Mouse (Mus musculus) adrenal gland, adult 8-10 months (tissue): Measurements from ENCODE around the gene 1810065E05Rik. TPM values are rescaled to one million over a fixed set of nuclear protein-coding genes. Genes with fewer than 3 reads are reported as not detected.

Experiments
- DNase-seq: peaks from one replicate; pipeline ENCODE4 v3.0.0; 2022
- total RNA-seq, 4 experiments: library from RNA; stranded (reverse); gene quantifications; 2 replicates each; pipeline ENCODE4 v1.2.4; 2022

1810065E05Rik gene
- not detected for total RNA-seq

DNA sequence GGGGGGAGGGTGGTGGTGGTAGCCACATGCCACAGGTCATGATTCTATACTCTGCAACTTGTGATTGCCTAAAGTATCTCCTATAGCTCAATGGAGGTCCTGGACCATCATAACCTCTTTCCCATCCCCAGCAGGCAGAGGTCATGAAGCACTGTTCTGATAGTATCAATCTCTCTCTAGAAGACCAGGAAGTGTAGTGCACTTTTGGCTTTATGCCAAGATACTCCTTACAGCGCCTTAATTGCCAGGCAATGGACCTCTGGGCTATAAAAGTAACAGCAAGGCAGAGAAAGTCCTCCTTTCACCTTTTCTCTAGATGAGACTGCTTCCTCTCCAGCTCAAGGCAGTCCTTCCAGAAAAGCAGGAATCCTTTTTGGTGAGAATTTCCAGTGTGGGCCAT is at the start of gene 1810065E05Rik:
TSS of gene 1810065E05Rik (plus strand) at position 297 of the 400 bp plus-strand sequence.
- DNase-seq: no peak

- DNase-seq: no peak
These were observed 43.6 kb upstream of the 1810065E05Rik start for GRCm38 (mm10) chr11:58377273-58377672.

GRCm38 (mm10) chr11:58377686-58378085 is 43.2 kb upstream of the 1810065E05Rik start:
- no peak for DNase-seq

DNA sequence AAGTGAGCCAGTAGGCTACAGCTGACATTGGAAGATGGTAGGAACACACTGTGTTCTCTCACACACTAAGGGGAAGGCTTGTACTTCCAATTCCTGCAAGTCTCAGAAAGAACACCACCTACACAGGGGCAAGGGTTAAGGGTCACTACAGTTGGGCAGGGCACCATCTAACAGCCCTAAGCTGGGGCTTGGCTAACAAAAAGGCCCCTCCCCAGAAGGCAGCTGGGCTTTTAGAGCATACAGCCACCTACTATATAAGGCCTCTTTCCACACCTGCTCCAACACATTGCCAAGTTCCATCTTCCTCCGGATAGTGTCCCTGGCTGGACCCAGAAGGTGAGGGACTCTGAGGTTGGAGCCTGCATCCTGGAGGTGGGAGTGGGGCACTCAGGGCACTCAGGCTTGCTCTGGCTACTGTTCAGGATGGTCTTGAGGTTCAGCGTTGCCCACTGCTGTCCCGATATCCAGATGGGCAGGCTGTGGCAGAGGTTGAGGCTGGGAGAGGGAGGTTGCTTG is 42.1 kb upstream of the 1810065E05Rik start, which contains the start of gene Lypd8:
TSS of gene Lypd8 (plus strand) at position 281 of the 516 bp plus-strand sequence.
- DNase-seq: no peak

- no peak for DNase-seq
These were observed 41.4 kb upstream of the 1810065E05Rik start for GRCm38 (mm10) chr11:58379516-58379915.

- no peak for DNase-seq
These were observed 38.4 kb upstream of the 1810065E05Rik start for GRCm38 (mm10) chr11:58382471-58382870.

DNA sequence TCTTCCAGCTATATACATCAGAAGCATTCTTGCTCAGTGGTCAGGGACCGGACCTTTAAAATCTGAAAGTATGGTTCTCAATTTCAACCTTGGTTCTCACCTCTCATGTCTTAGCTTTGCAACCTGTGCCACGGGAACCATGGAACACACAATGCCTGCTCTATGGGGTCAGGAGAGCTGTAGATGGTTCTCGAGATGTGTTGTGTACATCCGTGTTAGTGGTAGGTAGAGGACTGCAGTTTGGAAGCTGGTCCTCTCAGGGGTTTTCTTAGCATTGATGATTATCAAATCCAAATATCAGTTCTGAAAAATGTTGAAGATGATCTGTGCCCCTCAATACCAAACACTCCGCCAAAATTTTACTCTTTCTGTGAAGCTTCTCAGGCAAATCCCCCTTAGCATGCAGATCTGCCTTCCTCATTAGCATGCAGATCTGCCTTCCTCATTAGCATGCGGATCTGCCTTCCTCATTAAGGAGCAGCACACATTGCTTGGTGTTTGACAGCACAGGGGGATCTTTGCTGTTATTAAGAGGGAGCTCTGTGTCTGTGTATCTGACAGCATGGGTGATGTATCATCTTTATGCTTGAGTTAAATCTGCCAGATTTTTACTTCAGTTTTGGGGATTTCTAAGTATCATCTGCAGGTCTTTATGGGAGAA is 20.8 kb upstream of the 1810065E05Rik start:
- DNase-seq: no peak

- DNase-seq: no peak
These were observed 20.3 kb upstream of the 1810065E05Rik start for GRCm38 (mm10) chr11:58400655-58401054.

DNA sequence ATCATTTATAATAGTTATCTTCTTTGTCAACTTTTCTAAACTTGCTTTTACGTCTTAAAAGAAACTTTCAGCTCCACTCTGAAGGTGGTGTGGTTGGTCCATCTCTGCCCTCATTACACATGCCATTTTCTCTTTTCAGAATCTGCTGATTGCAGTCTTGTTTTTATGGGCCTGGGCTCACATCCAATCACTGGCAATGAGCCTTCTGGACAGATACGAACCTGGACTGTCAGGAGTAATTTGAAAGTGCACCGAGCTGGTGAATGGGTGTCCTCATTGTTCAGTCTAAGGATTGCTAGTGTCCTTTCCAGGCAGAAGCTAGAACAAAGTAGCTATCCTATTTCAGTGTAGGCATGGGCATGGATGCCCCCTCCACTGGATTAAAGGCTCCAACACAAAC is 12.8 kb upstream of the 1810065E05Rik start:
- DNase-seq: no peak

GRCm38 (mm10) chr11:58418336-58418735 is 2.6 kb upstream of the 1810065E05Rik start:
- DNase-seq: no peak

- no peak for DNase-seq
These were observed 11.3 kb downstream of the 1810065E05Rik start, which contains the start of gene Gm12253 for GRCm38 (mm10) chr11:58432259-58432658. Gm12253 (plus strand) TSS chr11:58432559.

DNA sequence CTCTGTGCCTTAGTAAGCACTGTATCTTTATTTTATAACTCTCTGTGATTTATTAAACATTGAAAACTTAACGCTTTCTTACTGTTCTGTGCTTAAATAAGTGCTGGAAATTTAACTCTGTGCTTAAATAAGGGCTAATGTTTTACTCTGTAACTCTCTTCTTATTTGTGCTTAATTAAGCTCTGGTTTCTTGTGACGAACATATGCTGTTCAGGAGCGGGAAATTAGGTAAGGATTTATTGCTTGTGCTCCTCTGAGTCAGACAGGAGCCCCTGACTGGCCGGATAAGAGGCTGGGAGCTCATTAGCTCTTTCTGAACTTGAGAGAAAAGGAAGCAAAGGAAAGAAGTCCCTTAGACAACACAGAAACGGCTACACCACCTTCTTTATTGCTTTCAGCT is 17.0 kb downstream of the 1810065E05Rik start:
- DNase-seq: no peak

GRCm38 (mm10) chr11:58452759-58453158 is 31.8 kb downstream of the 1810065E05Rik start, which contains the start of gene Lypd9:
Lypd9 (minus strand) TSS chr11:58452923.
- DNase-seq: no peak

DNA sequence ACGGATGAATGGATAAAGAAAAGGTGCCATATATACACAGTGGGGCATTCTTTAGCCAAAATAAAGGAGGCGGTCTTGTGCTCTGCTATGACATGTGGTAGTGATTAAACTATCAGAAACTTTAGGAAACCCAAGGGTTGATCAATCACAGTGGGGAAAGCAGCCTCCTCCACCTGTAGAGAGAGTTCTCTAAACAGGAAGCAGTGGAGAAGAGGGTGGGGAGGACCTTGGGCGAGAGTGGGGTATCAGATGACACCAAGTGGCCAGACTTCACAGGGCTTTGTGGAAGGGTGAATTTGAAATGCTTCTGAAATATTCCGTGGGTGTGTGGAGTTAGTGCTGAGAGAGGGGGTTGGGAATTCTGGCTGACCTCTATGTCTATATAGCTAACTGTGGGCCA is 32.7 kb downstream of the 1810065E05Rik start:
- DNase-seq: no peak

DNA sequence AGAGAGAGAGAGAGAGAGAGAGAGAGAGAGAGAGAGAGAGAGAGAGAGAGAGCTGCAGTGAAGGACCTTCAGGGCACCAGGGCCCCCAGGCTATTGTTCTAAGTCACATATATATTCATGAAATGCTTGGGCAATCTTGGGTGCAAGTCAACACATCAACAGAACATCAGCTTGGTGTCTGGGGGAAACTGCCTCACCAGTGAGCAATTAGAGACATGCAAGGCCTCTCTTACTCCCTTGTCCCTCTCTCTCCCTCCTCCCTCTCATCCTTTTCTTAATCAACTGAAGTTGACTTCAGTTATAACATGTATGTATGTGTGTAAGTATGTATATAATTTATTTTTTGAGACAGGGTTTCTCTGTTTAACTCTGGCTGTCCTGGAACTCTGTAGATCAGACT is 41.3 kb downstream of the 1810065E05Rik start, which contains the start of gene Olfr30:
TSS of gene Olfr30 (minus strand) at position 101 of the 400 bp plus-strand sequence.
- DNase-seq: no peak

Other genes with a start within 250 kb of the 1810065E05Rik start
- gene Mrpl22, start 249.4 kb upstream of the 1810065E05Rik start, total RNA-seq: 10 to 100 TPM; 63.8 to 78.6 (median 70.4) TPM
- 10 to 100 TPM; 12.9 to 17.0 (median 16.2) TPM for gene Igtp, start 221.6 kb upstream of the 1810065E05Rik start, total RNA-seq
- 10 to 100 TPM; 14.7 to 19.4 (median 17.3) TPM for gene Irgm2, start 221.5 kb upstream of the 1810065E05Rik start, total RNA-seq
- not detected for gene 4930438A08Rik, start 146.3 kb upstream of the 1810065E05Rik start, total RNA-seq
- 10 to 100 TPM in 3 of 4 experiments, 1 to 10 TPM in 1; 9.6 to 26.7 (median 17.0) TPM for gene Zfp692, start 114.0 kb upstream of the 1810065E05Rik start, total RNA-seq
- 10 to 100 TPM; 44.3 to 65.6 (median 54.7) TPM for gene Zfp672, start 90.8 kb upstream of the 1810065E05Rik start, total RNA-seq
- gene Sh3bp5l, start 90.4 kb upstream of the 1810065E05Rik start, total RNA-seq: 10 to 100 TPM; 53.5 to 58.2 (median 55.9) TPM
- gene Lypd8, start 42.1 kb upstream of the 1810065E05Rik start, total RNA-seq: not detected
- gene Gm12253, start 11.4 kb downstream of the 1810065E05Rik start, total RNA-seq: not detected
- gene Lypd9, start 31.8 kb downstream of the 1810065E05Rik start, total RNA-seq: not detected
- not detected for gene Olfr30, start 41.2 kb downstream of the 1810065E05Rik start, total RNA-seq
- gene Olfr332, start 71.4 kb downstream of the 1810065E05Rik start, total RNA-seq: not detected
- not detected for gene Olfr331, start 81.5 kb downstream of the 1810065E05Rik start, total RNA-seq
- gene Olfr330, start 113.7 kb downstream of the 1810065E05Rik start, total RNA-seq: 1 to 10 TPM in 3 of 4 experiments, under 1 TPM in 1; 0.49 to 1.8 (median 1.5) TPM
- 1 to 10 TPM in 1 of 4 experiments, under 1 TPM in 3; 0.22 to 1.2 (median 0.71) TPM for gene Olfr329-ps, start 125.3 kb downstream of the 1810065E05Rik start, total RNA-seq
- gene Olfr328, start 134.5 kb downstream of the 1810065E05Rik start, total RNA-seq: under 1 TPM; 0.31 to 0.73 (median 0.40) TPM
- not detected for gene Olfr224, start 149.4 kb downstream of the 1810065E05Rik start, total RNA-seq
- gene Olfr325, start 156.6 kb downstream of the 1810065E05Rik start, total RNA-seq: not detected
- gene Olfr324, start 174.0 kb downstream of the 1810065E05Rik start, total RNA-seq: not detected
- not detected for gene 2210407C18Rik, start 195.0 kb downstream of the 1810065E05Rik start, total RNA-seq
- gene Olfr323, start 209.4 kb downstream of the 1810065E05Rik start, total RNA-seq: not detected
- gene Trim58, start 219.4 kb downstream of the 1810065E05Rik start, total RNA-seq: not detected
- gene Olfr322, start 237.7 kb downstream of the 1810065E05Rik start, total RNA-seq: not detected